Mouse (Mus musculus) E14TG2a.4 (cell line): Measurements from ENCODE around the gene Parpbp.

Experiments used
- H3K27me3 ChIP-seq: 2 replicates; pipeline ENCODE4 v1.6.1; 2014; ENCODE audit warnings: low read length, control low read depth; ENCODE audit not compliant: insufficient read depth
- H3K36me3 ChIP-seq: 2 replicates; pipeline ENCODE4 v1.6.1; 2014; ENCODE audit warnings: low read length, control low read depth; ENCODE audit not compliant: insufficient read depth
- H3K4me1 ChIP-seq: replicated peaks from 2 replicates; pipeline ENCODE4 v1.6.1; 2014; ENCODE audit warnings: low read depth, low read length, control low read depth
- H3K4me3 ChIP-seq: replicated peaks from 2 replicates; pipeline ENCODE4 v1.5.1; 2014; ENCODE audit warnings: mild to moderate bottlenecking, low read length
- H3K9me3 ChIP-seq: 2 replicates; pipeline ENCODE4 v1.6.1; 2014; ENCODE audit warnings: low read length, control low read depth
- CTCF ChIP-seq: conservative IDR thresholded peaks from 2 replicates; pipeline ENCODE4 v1.5.1; 2014; ENCODE audit warnings: low read length
- NANOG ChIP-seq: IDR thresholded peaks from 2 replicates; pipeline ENCODE4 v1.6.1; 2014; ENCODE audit warnings: borderline replicate concordance, low read length, mixed read lengths
- POU5F1 ChIP-seq: IDR thresholded peaks from 2 replicates; pipeline ENCODE4 v1.6.1; 2014; ENCODE audit warnings: low read length, borderline replicate concordance

The Parpbp gene

GRCm38 (mm10) chr10:88146707-88147477, at the start of gene Parpbp, which contains the start of gene Nup37:
Gene Parpbp (minus strand): TSS chr10:88146941.
Gene Nup37 (plus strand): TSS chr10:88146992.
- Histone ChIP-seq H3K27me3 (no peaks in the 10 kb centered on the region), H3K9me3 (no peaks in the 10 kb centered on the region), H3K4me3 (peak within 1 kb of the TSS; percentile 96), H3K36me3 (peaks cover 65% of the 10 kb centered on the region), H3K4me1 (peaks cover 28% of the 10 kb centered on the region)
- no peak for TF ChIP-seq POU5F1
- no peak for TF ChIP-seq NANOG
- TF ChIP-seq CTCF: no peak

DNA sequence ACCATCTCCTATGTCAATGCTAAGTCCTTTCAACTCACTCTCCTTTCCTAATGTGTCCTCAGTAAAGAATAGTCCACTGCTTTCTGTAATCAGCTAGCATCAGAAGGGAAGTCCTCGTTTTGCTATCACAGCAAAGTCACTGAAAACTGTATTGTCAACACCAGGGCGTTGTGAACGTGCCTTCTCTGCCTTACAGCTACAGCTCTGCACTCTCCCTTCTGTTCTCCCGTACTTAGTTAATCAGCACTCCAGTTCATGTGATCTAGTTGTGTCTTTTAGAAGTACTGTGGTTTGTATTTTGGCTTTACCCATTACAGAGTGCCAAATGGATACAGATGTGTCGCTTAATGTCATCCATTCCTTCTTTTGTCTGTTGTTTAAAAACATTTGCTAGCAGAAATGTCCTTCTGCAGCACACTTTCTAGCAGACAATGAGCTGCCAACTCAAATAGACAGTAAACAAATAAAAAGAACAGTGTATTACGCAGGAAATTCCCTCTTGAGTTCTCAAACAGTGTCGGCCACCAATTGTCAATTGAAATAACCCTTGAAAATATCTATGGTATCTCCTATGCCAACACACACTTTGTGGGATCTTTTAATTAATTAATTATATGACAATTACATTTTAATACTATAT, 20.8 kb upstream of the Parpbp start:
- H3K36me3 ChIP-seq: peaks cover 44% of the 10 kb centered on the region
- H3K9me3 ChIP-seq: no peaks in the 10 kb centered on the region
- TF ChIP-seq POU5F1 (no peak), CTCF (no peak), NANOG (no peak)
- peaks cover 19% of the 10 kb centered on the region for H3K4me1 ChIP-seq
- no peaks in the 10 kb centered on the region for H3K27me3 ChIP-seq
- H3K4me3 ChIP-seq: no peak overlapping the region

DNA sequence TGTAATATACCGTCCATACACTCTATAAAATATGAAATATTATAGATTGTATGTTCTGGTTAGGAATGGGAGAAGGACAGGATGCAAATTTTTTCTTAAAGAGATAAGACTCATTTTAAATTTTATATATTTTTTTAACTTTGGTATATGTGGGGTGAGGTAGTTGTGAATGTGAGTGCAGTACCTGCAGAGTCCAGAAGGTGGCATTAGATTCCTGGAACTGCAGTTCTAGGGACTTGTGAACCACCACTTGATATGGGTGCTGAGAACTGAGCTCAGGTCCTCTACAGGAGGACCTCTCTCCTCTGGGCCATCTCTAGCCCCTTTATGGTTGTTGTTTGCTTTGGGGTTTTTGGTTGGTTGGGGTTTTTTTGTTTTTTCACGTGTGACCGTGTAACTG, 19.4 kb upstream of the Parpbp start:
- no peaks in the 10 kb centered on the region for H3K9me3 ChIP-seq
- peaks cover 38% of the 10 kb centered on the region for H3K36me3 ChIP-seq
- TF ChIP-seq CTCF (peak; percentile 72), POU5F1 (no peak)
- no peaks in the 10 kb centered on the region for H3K27me3 ChIP-seq
- no peak overlapping the region for H3K4me3 ChIP-seq
- H3K4me1 ChIP-seq: peaks cover 22% of the 10 kb centered on the region

GRCm38 (mm10) chr10:88162676-88163075, 15.9 kb upstream of the Parpbp start:
- Histone ChIP-seq H3K27me3 (no peaks in the 10 kb centered on the region), H3K4me1 (peaks cover 22% of the 10 kb centered on the region), H3K4me3 (no peak overlapping the region), H3K9me3 (no peaks in the 10 kb centered on the region), H3K36me3 (peaks cover 65% of the 10 kb centered on the region)
- TF ChIP-seq NANOG (no peak), CTCF (no peak), POU5F1 (no peak)

- no peaks in the 10 kb centered on the region for H3K9me3 ChIP-seq
- TF ChIP-seq POU5F1: no peak
- TF ChIP-seq CTCF: no peak
- TF ChIP-seq NANOG: no peak
- no peaks in the 10 kb centered on the region for H3K27me3 ChIP-seq
- peaks cover 67% of the 10 kb centered on the region for H3K36me3 ChIP-seq
- peaks cover 22% of the 10 kb centered on the region for H3K4me1 ChIP-seq
- H3K4me3 ChIP-seq: no peak overlapping the region
Observed at GRCm38 (mm10) chr10:88162096-88162495, 15.4 kb upstream of the Parpbp start.

- no peak overlapping the region for H3K4me3 ChIP-seq
- H3K27me3 ChIP-seq: no peaks in the 10 kb centered on the region
- H3K9me3 ChIP-seq: no peaks in the 10 kb centered on the region
- peaks cover 8% of the 10 kb centered on the region for H3K4me1 ChIP-seq
- TF ChIP-seq CTCF (no peak), POU5F1 (no peak), NANOG (no peak)
- H3K36me3 ChIP-seq: peaks cover 82% of the 10 kb centered on the region
Observed at GRCm38 (mm10) chr10:88151658-88152057, 4.9 kb upstream of the Parpbp start.

DNA sequence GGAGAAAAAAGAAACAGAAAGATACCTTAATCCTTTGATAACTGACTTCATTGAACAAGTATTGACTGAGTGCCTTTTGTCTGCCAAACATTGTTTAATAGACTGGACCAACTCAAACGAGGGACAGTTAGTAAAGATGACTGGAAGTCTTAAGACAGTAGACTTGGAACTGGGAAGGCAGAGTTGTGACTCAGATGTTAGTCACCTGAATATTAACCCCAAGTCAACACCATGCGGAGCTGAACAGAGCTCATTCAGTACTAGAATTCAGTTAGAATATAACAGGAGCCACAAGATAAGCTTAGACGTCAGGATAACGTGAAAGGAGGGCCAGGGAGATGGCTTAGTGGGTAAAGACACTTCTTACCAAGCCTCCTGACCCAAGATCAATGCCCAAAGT, 3.6 kb upstream of the Parpbp start:
- TF ChIP-seq NANOG (no peak), POU5F1 (no peak), CTCF (no peak)
- peaks cover 17% of the 10 kb centered on the region for H3K4me1 ChIP-seq

DNA sequence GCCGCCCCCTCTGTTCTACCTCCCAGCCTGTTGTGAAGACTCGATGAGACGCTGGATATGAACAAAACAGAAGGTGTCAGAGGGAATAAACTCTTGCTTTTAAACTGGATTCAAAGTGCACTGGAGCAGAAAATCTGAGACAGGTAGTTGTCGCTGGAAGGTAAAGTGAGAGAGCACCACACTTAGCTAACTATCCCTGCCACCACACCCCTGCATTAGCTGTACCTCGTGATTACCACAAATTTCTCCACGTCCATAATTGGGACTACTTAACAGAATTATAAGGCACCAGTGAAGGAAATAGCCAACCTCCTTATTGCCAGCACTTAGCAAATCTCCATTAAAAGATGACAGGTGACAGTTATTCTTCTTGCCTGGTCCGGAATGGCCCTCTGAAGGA, 554 bp downstream of the Parpbp start:
- peaks cover 58% of the 10 kb centered on the region for H3K36me3 ChIP-seq
- H3K9me3 ChIP-seq: no peaks in the 10 kb centered on the region
- H3K4me3 ChIP-seq: peak overlapping the region; percentile 96
- no peaks in the 10 kb centered on the region for H3K27me3 ChIP-seq
- TF ChIP-seq NANOG (no peak), POU5F1 (no peak), CTCF (no peak)
- peaks cover 28% of the 10 kb centered on the region for H3K4me1 ChIP-seq

More for the DNA sequence above, 3.6 kb upstream of the Parpbp start:
- no peaks in the 10 kb centered on the region for H3K27me3 ChIP-seq
- no peak overlapping the region for H3K4me3 ChIP-seq
- no peaks in the 10 kb centered on the region for H3K9me3 ChIP-seq
- peaks cover 76% of the 10 kb centered on the region for H3K36me3 ChIP-seq
